Mouse (Mus musculus): ENCODE data around the gene Dock7.
A peak's percentile ranks its signal among the peaks of the same experiment; 100 is the strongest.

Dock7 gene

GRCm38 (mm10) chr4:99120211-99121122 is at the start of gene Dock7:
Gene Dock7, minus strand, starts transcription at chr4:99120915.
- peak; percentile 31 for DNase-seq (ENCODE audit: low read depth)

DNA sequence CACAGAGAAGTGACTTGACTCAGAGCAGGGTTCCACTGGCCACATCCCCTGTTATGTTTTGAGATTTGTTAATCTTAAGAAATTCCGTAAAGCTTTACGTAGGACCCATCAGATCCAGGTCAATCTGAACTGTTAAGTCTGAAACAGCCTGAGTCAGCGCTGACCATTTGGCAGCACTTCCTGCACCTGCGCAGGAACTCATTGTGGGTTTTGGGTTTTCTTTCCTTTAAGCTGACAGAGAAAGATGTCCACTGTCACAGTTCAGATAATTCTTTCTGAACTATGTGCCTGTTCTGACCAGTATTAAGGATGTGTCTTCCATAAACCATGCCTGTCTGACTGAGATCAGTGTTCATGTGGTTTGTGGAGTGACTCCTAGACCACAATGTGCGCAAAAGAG is 48.2 kb upstream of the Dock7 start:
- no peak for DNase-seq (ENCODE audit: low read depth)

DNA sequence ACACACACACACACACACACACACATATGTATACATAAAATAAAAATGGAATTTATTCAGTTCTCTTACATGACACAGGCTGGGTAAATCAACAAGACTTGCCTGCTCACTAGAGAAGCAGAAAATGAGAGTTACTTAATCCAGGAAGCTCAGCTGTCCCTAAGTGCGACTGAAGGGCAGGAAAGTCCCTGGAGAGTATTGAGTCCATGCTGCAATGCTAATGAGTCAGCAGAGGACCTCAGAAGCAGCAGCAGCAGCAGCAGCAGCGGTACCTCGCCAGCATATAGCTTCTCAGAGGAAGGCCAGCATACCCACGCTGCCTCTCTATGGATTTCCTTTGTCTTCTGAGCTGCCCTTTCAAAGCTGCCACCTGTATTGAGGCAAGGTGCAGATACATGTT is 42.8 kb upstream of the Dock7 start:
- no peak for DNase-seq (ENCODE audit: low read depth)

DNA sequence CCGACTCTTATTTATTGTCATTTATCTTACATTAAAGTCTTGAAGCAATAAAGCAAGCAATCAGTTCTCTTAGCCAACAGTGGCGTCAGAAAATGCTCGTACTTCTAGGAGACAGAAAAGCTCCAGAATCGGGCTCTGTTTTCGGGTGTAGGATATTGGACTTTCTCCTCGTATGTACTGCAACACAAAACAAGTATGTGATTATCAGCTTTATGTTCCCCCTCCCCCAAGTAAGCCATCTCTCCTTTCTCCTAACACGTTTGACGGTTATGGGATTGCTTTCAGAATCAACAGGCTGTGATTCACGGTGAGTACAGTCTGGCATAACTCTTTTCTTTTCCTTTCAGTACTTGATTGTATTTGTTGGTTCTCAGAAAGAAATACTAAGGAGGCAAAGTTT is 42.3 kb upstream of the Dock7 start:
- no peak for DNase-seq (ENCODE audit: low read depth)

GRCm38 (mm10) chr4:99161457-99161971 is 40.8 kb upstream of the Dock7 start:
- DNase-seq (ENCODE audit: low read depth): peak; percentile 90

DNA sequence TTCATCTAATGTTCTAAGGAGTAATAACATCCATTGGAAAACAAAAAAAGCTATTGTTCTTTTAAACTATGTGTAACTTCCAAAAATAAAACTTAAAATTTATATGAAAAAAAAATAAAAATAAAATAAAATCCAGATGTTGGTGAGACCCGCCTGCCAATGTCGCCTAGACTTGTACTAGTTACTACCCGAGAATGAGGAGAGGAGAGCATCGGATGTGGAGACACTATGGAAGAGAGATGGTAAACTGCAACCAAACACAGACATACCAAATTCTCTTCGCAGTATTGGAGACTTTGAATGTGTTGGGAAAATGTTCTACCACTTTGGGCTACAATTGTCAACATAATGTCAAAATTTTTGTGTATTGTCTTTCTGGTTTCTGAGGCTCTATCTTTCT is 40.2 kb upstream of the Dock7 start:
- DNase-seq (ENCODE audit: low read depth): no peak

GRCm38 (mm10) chr4:99160414-99160813 is 39.7 kb upstream of the Dock7 start:
- no peak for DNase-seq (ENCODE audit: low read depth)

- no peak for DNase-seq (ENCODE audit: low read depth)
These were observed 37.8 kb upstream of the Dock7 start for GRCm38 (mm10) chr4:99158495-99158894.

DNA sequence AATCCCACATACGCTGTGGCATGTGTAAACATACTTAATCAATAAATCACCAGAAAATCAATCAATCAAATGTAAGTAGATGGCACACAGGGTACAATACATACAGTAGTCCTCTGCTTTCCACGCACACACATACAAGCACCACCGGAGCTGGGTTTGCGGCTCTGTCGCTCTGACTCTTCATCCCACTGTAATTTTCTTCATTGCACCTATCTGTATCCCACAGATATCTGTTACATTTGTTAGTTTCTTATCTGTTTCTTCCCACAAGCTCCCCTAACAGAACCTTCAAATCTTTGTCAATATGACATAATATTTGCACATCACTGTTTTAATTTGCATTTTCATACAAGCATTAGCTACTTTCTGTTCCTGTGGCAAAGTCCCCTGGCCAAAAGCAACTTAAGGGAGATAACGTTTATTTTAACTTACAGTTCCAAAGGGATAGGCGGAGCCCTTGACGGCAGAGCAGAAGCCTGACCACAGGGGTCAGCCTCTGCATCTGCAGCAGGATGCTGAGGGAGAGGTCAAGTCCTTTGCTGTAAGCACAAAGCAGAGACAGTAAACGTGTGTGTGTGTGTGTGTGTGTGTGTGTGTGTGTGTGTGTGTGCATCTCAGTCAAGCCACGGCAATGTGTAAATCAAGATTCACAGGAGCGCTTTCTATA is 36.1 kb upstream of the Dock7 start:
- DNase-seq (ENCODE audit: low read depth): no peak

DNA sequence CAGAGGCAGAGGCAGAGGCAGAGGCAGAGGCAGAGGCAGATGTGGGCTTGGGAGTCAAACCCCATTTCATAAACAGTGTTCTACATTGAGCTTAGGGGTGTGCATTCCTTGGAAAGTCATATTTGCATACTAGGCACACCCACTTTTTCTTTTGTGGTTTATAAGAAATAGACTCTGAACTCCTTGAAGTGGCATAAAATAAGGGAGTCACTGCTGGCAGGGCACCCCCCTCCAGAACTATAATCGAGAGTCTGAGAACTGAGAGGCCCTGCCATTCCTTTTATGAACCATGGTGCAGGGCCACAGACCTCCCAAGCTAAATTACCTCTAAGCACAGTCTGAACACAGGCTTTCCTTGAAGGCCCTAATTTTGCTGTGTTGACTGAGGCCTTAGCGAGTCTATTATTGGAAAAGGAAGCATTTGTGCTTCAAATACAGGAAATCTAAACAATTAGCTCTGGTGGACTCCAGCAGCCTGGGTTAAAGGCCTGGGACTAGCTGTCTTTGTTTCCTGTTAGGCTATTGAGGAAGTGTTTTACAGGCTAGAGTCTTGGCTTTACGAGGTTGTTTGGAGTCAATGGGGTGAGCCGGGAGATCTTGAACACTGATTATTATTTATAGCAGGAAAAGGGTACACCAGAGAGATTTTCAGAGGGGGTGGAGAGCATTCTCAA is 31.3 kb upstream of the Dock7 start:
- DNase-seq (ENCODE audit: low read depth): no peak

DNA sequence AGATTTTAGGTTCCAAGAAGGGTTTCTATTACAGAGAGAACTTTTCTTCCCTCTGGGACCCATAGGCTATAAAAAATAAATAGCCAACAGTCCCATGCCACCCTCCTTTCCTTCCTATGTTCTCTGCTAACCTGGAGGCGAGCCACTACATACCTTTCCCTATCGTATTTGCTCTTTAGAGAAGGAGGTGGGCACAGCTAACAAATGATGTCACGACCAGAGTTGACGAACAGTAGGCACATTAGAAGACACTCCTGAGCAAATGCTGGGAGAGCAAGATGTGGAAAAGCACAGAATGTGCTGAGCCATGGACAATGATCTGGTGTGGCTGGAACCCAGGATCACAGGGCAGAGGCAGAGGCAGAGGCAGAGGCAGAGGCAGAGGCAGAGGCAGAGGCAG is 30.7 kb upstream of the Dock7 start:
- DNase-seq (ENCODE audit: low read depth): no peak

- no peak for DNase-seq (ENCODE audit: low read depth)
These were observed 22.6 kb upstream of the Dock7 start for GRCm38 (mm10) chr4:99143323-99143722.

GRCm38 (mm10) chr4:99141578-99141977 is 20.9 kb upstream of the Dock7 start:
- no peak for DNase-seq (ENCODE audit: low read depth)

DNA sequence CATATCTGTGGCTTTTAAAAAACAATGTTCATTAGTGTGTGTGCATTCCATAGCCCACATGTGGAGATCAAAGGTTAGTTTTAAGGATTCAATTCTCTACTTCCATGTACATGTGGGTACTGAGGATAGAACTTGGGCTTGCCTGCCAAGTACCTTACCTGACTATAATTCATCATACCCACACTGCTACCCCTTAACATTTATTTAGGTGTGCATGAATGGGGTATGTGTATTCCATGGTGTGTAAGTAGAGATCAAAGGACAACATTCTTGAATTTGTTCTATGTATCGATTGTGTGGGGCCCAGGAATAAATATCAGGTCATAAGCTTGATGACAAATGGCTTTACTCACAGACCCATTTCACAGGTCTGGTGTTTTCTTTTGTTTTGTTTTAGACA is 20.5 kb upstream of the Dock7 start:
- DNase-seq (ENCODE audit: low read depth): no peak

- DNase-seq (ENCODE audit: low read depth): no peak
These were observed 17.4 kb upstream of the Dock7 start for GRCm38 (mm10) chr4:99137986-99138641.

DNA sequence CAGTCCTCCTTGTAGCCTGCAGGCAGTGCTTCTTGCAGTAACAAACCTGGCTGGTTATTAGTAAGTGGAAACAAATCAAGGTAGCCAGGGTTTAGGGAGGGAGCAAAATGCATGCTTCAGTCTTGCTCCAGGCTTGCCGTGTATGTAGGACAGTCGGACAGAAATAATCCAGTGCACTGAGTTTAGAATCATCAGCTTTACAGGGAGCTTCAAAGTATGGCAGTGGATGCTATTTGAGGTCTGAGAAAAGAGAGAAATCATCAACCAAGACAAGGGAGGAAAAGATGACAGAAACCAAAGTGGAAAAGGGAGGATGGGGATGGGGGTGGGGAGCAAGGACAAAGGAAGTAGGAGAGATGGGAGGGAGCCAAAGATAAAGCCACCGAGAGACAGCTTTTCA is 13.8 kb upstream of the Dock7 start:
- no peak for DNase-seq (ENCODE audit: low read depth)

- DNase-seq (ENCODE audit: low read depth): no peak
These were observed 12.6 kb upstream of the Dock7 start for GRCm38 (mm10) chr4:99133326-99133725.

DNA sequence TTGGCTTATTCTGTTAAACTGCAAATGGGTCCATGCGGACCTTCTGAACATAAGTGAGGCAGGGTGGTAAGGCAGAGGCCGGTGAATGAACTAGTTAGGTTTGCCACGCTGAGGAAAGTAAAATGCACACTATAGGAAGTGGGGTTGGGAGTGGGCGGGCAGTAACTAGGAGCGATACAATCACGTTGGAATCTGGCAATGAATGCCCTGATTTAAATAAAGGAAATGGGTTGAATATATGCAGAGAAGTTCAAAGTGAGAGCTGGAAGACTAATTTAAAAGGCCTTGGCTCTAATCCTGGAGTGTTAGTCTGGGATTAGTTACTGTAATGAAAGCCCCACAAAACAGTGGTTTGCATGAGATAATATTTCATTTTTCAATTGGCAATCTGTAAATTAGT is 12.0 kb upstream of the Dock7 start:
- no peak for DNase-seq (ENCODE audit: low read depth)

- no peak for DNase-seq (ENCODE audit: low read depth)
These were observed 10.5 kb upstream of the Dock7 start for GRCm38 (mm10) chr4:99131227-99131653.

- DNase-seq (ENCODE audit: low read depth): no peak
These were observed 2.8 kb upstream of the Dock7 start for GRCm38 (mm10) chr4:99123546-99123945.

GRCm38 (mm10) chr4:99122786-99123185 is 2.1 kb upstream of the Dock7 start:
- no peak for DNase-seq (ENCODE audit: low read depth)

GRCm38 (mm10) chr4:99122047-99122446 is 1.3 kb upstream of the Dock7 start:
- no peak for DNase-seq (ENCODE audit: low read depth)
